Mouse (Mus musculus) bone marrow macrophage, adult 2 months (primary cell): Measurements from ENCODE around the gene Nek7. TPM values are rescaled to one million over a fixed set of nuclear protein-coding genes. Genes with fewer than 3 reads are reported as not detected.

Source experiments
- H3K27ac ChIP-seq: 2 replicates; pipeline ENCODE4 v1.5.1; 2012; ENCODE audit warnings: low read depth, low read length; ENCODE audit not compliant: insufficient read depth
- H3K4me1 ChIP-seq: 2 replicates; pipeline ENCODE4 v1.6.1; 2012; ENCODE audit warnings: low read length; ENCODE audit not compliant: control insufficient read depth, insufficient read depth
- H3K4me3 ChIP-seq: 2 replicates; pipeline ENCODE4 v1.5.1; 2012; ENCODE audit warnings: mild to moderate bottlenecking, low read length, moderate library complexity; ENCODE audit not compliant: insufficient read depth
- CTCF ChIP-seq: IDR thresholded peaks from 2 replicates; pipeline ENCODE4 v1.5.1; 2012; ENCODE audit warnings: low read depth, mild to moderate bottlenecking, low read length, moderate library complexity
- POLR2A ChIP-seq: IDR thresholded peaks from 2 replicates; pipeline ENCODE4 v1.6.1; 2012; ENCODE audit warnings: mild to moderate bottlenecking, low read depth, low read length, borderline replicate concordance
- polyA plus RNA-seq: library from polyadenylated mRNA; stranded (reverse); fragments of >200 nt; gene quantifications from 2 replicates; pipeline ENCODE4 v1.2.4, GENCODE M21; 2012; ENCODE audit not compliant: missing spikeins, insufficient read depth, insufficient read length

Gene Nek7
- polyA plus RNA-seq, 1 experiment: 78.1 TPM

GRCm38 (mm10) chr1:138626288-138626687 lies 6.3 kb upstream of the Nek7 start:
- H3K27ac ChIP-seq: no peak overlapping the region
- H3K4me3 ChIP-seq: no peak overlapping the region
- TF ChIP-seq POLR2A: no peak
- no peak for TF ChIP-seq CTCF
- peaks cover 10% of the 10 kb centered on the region for H3K4me1 ChIP-seq

- Histone ChIP-seq H3K4me3 (no peak overlapping the region), H3K27ac (no peak overlapping the region), H3K4me1 (peaks cover 16% of the 10 kb centered on the region)
- no peak for TF ChIP-seq CTCF
- TF ChIP-seq POLR2A: no peak
These were observed 3.9 kb upstream of the Nek7 start for GRCm38 (mm10) chr1:138623870-138624269.

- Histone ChIP-seq H3K4me3 (no peak overlapping the region), H3K4me1 (peaks cover 16% of the 10 kb centered on the region), H3K27ac (peak overlapping the region; percentile 14)
- TF ChIP-seq CTCF: no peak
- TF ChIP-seq POLR2A: no peak
These were observed 2.9 kb upstream of the Nek7 start for GRCm38 (mm10) chr1:138622831-138623230.

GRCm38 (mm10) chr1:138622431-138622830 lies 2.5 kb upstream of the Nek7 start:
- peaks cover 16% of the 10 kb centered on the region for H3K4me1 ChIP-seq
- H3K27ac ChIP-seq: peak overlapping the region; percentile 14
- no peak for TF ChIP-seq POLR2A
- TF ChIP-seq CTCF: no peak
- H3K4me3 ChIP-seq: no peak overlapping the region

GRCm38 (mm10) chr1:138619114-138619971 lies 598 bp downstream of the Nek7 start:
- peak overlapping the region; percentile 83 for H3K27ac ChIP-seq
- TF ChIP-seq CTCF (no peak), POLR2A (no peak)
- H3K4me3 ChIP-seq: peak overlapping the region; percentile 76
- H3K4me1 ChIP-seq: peaks cover 33% of the 10 kb centered on the region

- peak overlapping the region; percentile 76 for H3K4me3 ChIP-seq
- TF ChIP-seq POLR2A: no peak
- no peak for TF ChIP-seq CTCF
- peak overlapping the region; percentile 88 for H3K27ac ChIP-seq
- H3K4me1 ChIP-seq: peaks cover 37% of the 10 kb centered on the region
These were observed 2.0 kb downstream of the Nek7 start for GRCm38 (mm10) chr1:138618012-138618354.

GRCm38 (mm10) chr1:138617279-138618011 lies 2.5 kb downstream of the Nek7 start:
- TF ChIP-seq POLR2A (no peak), CTCF (no peak)
- H3K4me1 ChIP-seq: peaks cover 36% of the 10 kb centered on the region
- H3K27ac ChIP-seq: peak overlapping the region; percentile 88
- H3K4me3 ChIP-seq: peak overlapping the region; percentile 76

- peak overlapping the region; percentile 92 for H3K27ac ChIP-seq
- H3K4me1 ChIP-seq: peaks cover 37% of the 10 kb centered on the region
- H3K4me3 ChIP-seq: peak overlapping the region; percentile 26; the same call in 1 of the 2 replicates
- TF ChIP-seq CTCF (no peak), POLR2A (no peak)
These were observed 4.6 kb downstream of the Nek7 start for GRCm38 (mm10) chr1:138615388-138615787.

GRCm38 (mm10) chr1:138614552-138615287 lies 5.2 kb downstream of the Nek7 start:
- no peak for TF ChIP-seq CTCF
- TF ChIP-seq POLR2A: no peak
- peak overlapping the region; percentile 96 for H3K27ac ChIP-seq
- peak overlapping the region; percentile 26 for H3K4me3 ChIP-seq
- H3K4me1 ChIP-seq: peaks cover 35% of the 10 kb centered on the region

GRCm38 (mm10) chr1:138612177-138612576 lies 7.8 kb downstream of the Nek7 start:
- Histone ChIP-seq H3K4me1 (peaks cover 35% of the 10 kb centered on the region), H3K27ac (peak overlapping the region; percentile 30; the same call in 1 of the 2 replicates), H3K4me3 (no peak overlapping the region)
- TF ChIP-seq POLR2A (no peak), CTCF (no peak)
